Mouse (Mus musculus): ENCODE measurements at regions not wholly inside any gene's neighbourhood (a gene's known extent, or its start where the extent isn't known, plus 50 kb on each side); places are given as distances from the start of the nearest gene placed in this dataset.
A peak's percentile ranks its signal among the peaks of the same experiment; 100 is the strongest.

- no peaks in the 10 kb centered on the region for H3K9me3 ChIP-seq (ENCODE audit: control insufficient read depth, low read length)
- 89% methylated on average over 22 of the region's 22 CpGs for WGBS
These were observed 87.4 kb upstream of the Pcbd1 start for GRCm38 (mm10) chr10:61001745-61002160.

GRCm38 (mm10) chr10:60997393-60997792 is 91.7 kb upstream of the Pcbd1 start:
- Histone ChIP-seq H3K9me3 (ENCODE audit: control insufficient read depth, low read length) (no peaks in the 10 kb centered on the region), H3K36me3 (ENCODE audit: control insufficient read depth, insufficient read depth) (no peaks in the 10 kb centered on the region), H3K27me3 (replicated peaks; ENCODE audit: control insufficient read depth, insufficient read depth, low read length) (no peaks in the 10 kb centered on the region), H3K9ac (replicated peaks; ENCODE audit: low read depth, low read length) (no peak overlapping the region), H3K27ac (ENCODE audit: low read length) (no peak overlapping the region), H3K4me3 (replicated peaks; ENCODE audit: low read length) (no peak overlapping the region), H3K4me2 (ENCODE audit: low read length) (no peak overlapping the region), H3K4me1 (replicated peaks; ENCODE audit: control insufficient read depth, insufficient read depth, low read length) (no peaks in the 10 kb centered on the region)
- no peak for ATAC-seq
- 68% methylated on average over 9 of the region's 9 CpGs for WGBS

More at GRCm38 (mm10) chr10:61001745-61002160, 87.4 kb upstream of the Pcbd1 start:
- ATAC-seq: no peak
- no peak overlapping the region for H3K9ac ChIP-seq (replicated peaks; ENCODE audit: low read depth, low read length)
- no peaks in the 10 kb centered on the region for H3K36me3 ChIP-seq (ENCODE audit: control insufficient read depth, insufficient read depth)
- no peaks in the 10 kb centered on the region for H3K4me1 ChIP-seq (replicated peaks; ENCODE audit: control insufficient read depth, insufficient read depth, low read length)
- H3K4me2 ChIP-seq (ENCODE audit: low read length): no peak overlapping the region
- H3K4me3 ChIP-seq (replicated peaks; ENCODE audit: low read length): no peak overlapping the region
- no peaks in the 10 kb centered on the region for H3K27me3 ChIP-seq (replicated peaks; ENCODE audit: control insufficient read depth, insufficient read depth, low read length)
- no peak overlapping the region for H3K27ac ChIP-seq (ENCODE audit: low read length)

GRCm38 (mm10) chr10:60995908-60996640 is 93.1 kb upstream of the Pcbd1 start:
- WGBS: 92% methylated on average over 9 of the region's 9 CpGs
- no peak overlapping the region for H3K27ac ChIP-seq (ENCODE audit: low read length)
- ATAC-seq: no peak
- H3K4me3 ChIP-seq (replicated peaks; ENCODE audit: low read length): no peak overlapping the region
- H3K9ac ChIP-seq (replicated peaks; ENCODE audit: low read depth, low read length): no peak overlapping the region
- H3K9me3 ChIP-seq (ENCODE audit: control insufficient read depth, low read length): no peaks in the 10 kb centered on the region
- no peaks in the 10 kb centered on the region for H3K4me1 ChIP-seq (replicated peaks; ENCODE audit: control insufficient read depth, insufficient read depth, low read length)
- no peaks in the 10 kb centered on the region for H3K36me3 ChIP-seq (ENCODE audit: control insufficient read depth, insufficient read depth)
- H3K27me3 ChIP-seq (replicated peaks; ENCODE audit: control insufficient read depth, insufficient read depth, low read length): no peaks in the 10 kb centered on the region
- no peak overlapping the region for H3K4me2 ChIP-seq (ENCODE audit: low read length)

- no peaks in the 10 kb centered on the region for H3K36me3 ChIP-seq (ENCODE audit: control insufficient read depth, insufficient read depth)
- ATAC-seq: peak; percentile 66
- no peaks in the 10 kb centered on the region for H3K27me3 ChIP-seq (replicated peaks; ENCODE audit: control insufficient read depth, insufficient read depth, low read length)
- H3K4me2 ChIP-seq (ENCODE audit: low read length): no peak overlapping the region
- H3K4me3 ChIP-seq (replicated peaks; ENCODE audit: low read length): no peak overlapping the region
- 0 out of 2 replicates have a peak, but pooled peaks cover under 1% of the 10 kb centered on the region for H3K4me1 ChIP-seq (replicated peaks; ENCODE audit: control insufficient read depth, insufficient read depth, low read length)
- no peak overlapping the region for H3K27ac ChIP-seq (ENCODE audit: low read length)
- 4% methylated on average over 10 of the region's 10 CpGs for WGBS
- H3K9ac ChIP-seq (replicated peaks; ENCODE audit: low read depth, low read length): no peak overlapping the region
- H3K9me3 ChIP-seq (ENCODE audit: control insufficient read depth, low read length): no peaks in the 10 kb centered on the region
These were observed 104.0 kb upstream of the Pcbd1 start for GRCm38 (mm10) chr10:60985109-60985576.

GRCm38 (mm10) chr10:60981770-60982169 is 107.4 kb upstream of the Pcbd1 start:
- Histone ChIP-seq H3K27ac (ENCODE audit: low read length) (no peak overlapping the region), H3K9me3 (ENCODE audit: control insufficient read depth, low read length) (no peaks in the 10 kb centered on the region), H3K4me3 (replicated peaks; ENCODE audit: low read length) (no peak overlapping the region), H3K4me2 (ENCODE audit: low read length) (no peak overlapping the region), H3K36me3 (ENCODE audit: control insufficient read depth, insufficient read depth) (no peaks in the 10 kb centered on the region), H3K27me3 (replicated peaks; ENCODE audit: control insufficient read depth, insufficient read depth, low read length) (no peaks in the 10 kb centered on the region), H3K4me1 (replicated peaks; ENCODE audit: control insufficient read depth, insufficient read depth, low read length) (0 out of 2 replicates have a peak, but pooled peaks cover 3% of the 10 kb centered on the region), H3K9ac (replicated peaks; ENCODE audit: low read depth, low read length) (no peak overlapping the region)
- ATAC-seq: no peak
- 36% methylated on average over 6 of the region's 6 CpGs for WGBS

- no peaks in the 10 kb centered on the region for H3K27me3 ChIP-seq (replicated peaks; ENCODE audit: control insufficient read depth, insufficient read depth, low read length)
- WGBS: 13% methylated on average over 2 of the region's 2 CpGs
- H3K4me2 ChIP-seq (ENCODE audit: low read length): no peak overlapping the region
- H3K27ac ChIP-seq (ENCODE audit: low read length): no peak overlapping the region
- H3K36me3 ChIP-seq (ENCODE audit: control insufficient read depth, insufficient read depth): no peaks in the 10 kb centered on the region
- no peak for ATAC-seq
- no peaks in the 10 kb centered on the region for H3K4me1 ChIP-seq (replicated peaks; ENCODE audit: control insufficient read depth, insufficient read depth, low read length)
- 0 out of 2 replicates have a peak, but pooled peaks cover 3% of the 10 kb centered on the region for H3K9me3 ChIP-seq (ENCODE audit: control insufficient read depth, low read length)
- H3K9ac ChIP-seq (replicated peaks; ENCODE audit: low read depth, low read length): no peak overlapping the region
- no peak overlapping the region for H3K4me3 ChIP-seq (replicated peaks; ENCODE audit: low read length)
These were observed 115.5 kb upstream of the Pcbd1 start for GRCm38 (mm10) chr10:60973615-60974014.

GRCm38 (mm10) chr10:60964843-60965242 is 124.3 kb upstream of the Pcbd1 start:
- H3K9ac ChIP-seq (replicated peaks; ENCODE audit: low read depth, low read length): no peak overlapping the region
- H3K27ac ChIP-seq (ENCODE audit: low read length): no peak overlapping the region
- H3K4me1 ChIP-seq (replicated peaks; ENCODE audit: control insufficient read depth, insufficient read depth, low read length): peaks cover 3% of the 10 kb centered on the region; the same call in 1 of the 2 replicates
- H3K9me3 ChIP-seq (ENCODE audit: control insufficient read depth, low read length): no peaks in the 10 kb centered on the region
- WGBS: 89% methylated on average over 10 of the region's 10 CpGs
- no peak overlapping the region for H3K4me3 ChIP-seq (replicated peaks; ENCODE audit: low read length)
- H3K36me3 ChIP-seq (ENCODE audit: control insufficient read depth, insufficient read depth): no peaks in the 10 kb centered on the region
- no peaks in the 10 kb centered on the region for H3K27me3 ChIP-seq (replicated peaks; ENCODE audit: control insufficient read depth, insufficient read depth, low read length)
- no peak for ATAC-seq
- H3K4me2 ChIP-seq (ENCODE audit: low read length): no peak overlapping the region

- H3K27me3 ChIP-seq (replicated peaks; ENCODE audit: control insufficient read depth, insufficient read depth, low read length): no peaks in the 10 kb centered on the region
- H3K4me3 ChIP-seq (replicated peaks; ENCODE audit: low read length): no peak overlapping the region
- H3K27ac ChIP-seq (ENCODE audit: low read length): no peak overlapping the region
- ATAC-seq: peak; percentile 68
- H3K36me3 ChIP-seq (ENCODE audit: control insufficient read depth, insufficient read depth): no peaks in the 10 kb centered on the region
- 28% methylated on average over 17 of the region's 17 CpGs for whole genome bisulfite sequencing
- no peak overlapping the region; the same call in 1 of the 2 replicates for H3K9ac ChIP-seq (replicated peaks; ENCODE audit: low read depth, low read length)
- no peaks in the 10 kb centered on the region for H3K9me3 ChIP-seq (ENCODE audit: control insufficient read depth, low read length)
- no peak overlapping the region for H3K4me2 ChIP-seq (ENCODE audit: low read length)
- H3K4me1 ChIP-seq (replicated peaks; ENCODE audit: control insufficient read depth, insufficient read depth, low read length): peaks cover 7% of the 10 kb centered on the region
These were observed 126.4 kb upstream of the Unc5b start for GRCm38 (mm10) chr10:60957820-60958233.

GRCm38 (mm10) chr10:60955467-60955866 is 124.1 kb upstream of the Unc5b start:
- no peak for ATAC-seq
- 53% methylated on average over 9 of the region's 9 CpGs for WGBS
- no peaks in the 10 kb centered on the region for H3K36me3 ChIP-seq (ENCODE audit: control insufficient read depth, insufficient read depth)

More at GRCm38 (mm10) chr10:60955467-60955866, 124.1 kb upstream of the Unc5b start:
- Histone ChIP-seq H3K4me1 (replicated peaks; ENCODE audit: control insufficient read depth, insufficient read depth, low read length) (peaks cover 13% of the 10 kb centered on the region), H3K4me2 (ENCODE audit: low read length) (no peak overlapping the region), H3K9ac (replicated peaks; ENCODE audit: low read depth, low read length) (no peak overlapping the region), H3K27me3 (replicated peaks; ENCODE audit: control insufficient read depth, insufficient read depth, low read length) (no peaks in the 10 kb centered on the region), H3K4me3 (replicated peaks; ENCODE audit: low read length) (no peak overlapping the region), H3K9me3 (ENCODE audit: control insufficient read depth, low read length) (no peaks in the 10 kb centered on the region), H3K27ac (ENCODE audit: low read length) (no peak overlapping the region)

Measured in forebrain, embryonic 16.5 days (tissue).